Mouse (Mus musculus) ZHBTc4 (cell line): ENCODE results near the gene Gfod1.
A peak's percentile ranks its signal among the peaks of the same experiment; 100 is the strongest.

Source experiments
- DNase-seq: peaks from one replicate; pipeline ENCODE4 v3.0.0-alpha.2; 2011; ENCODE audit warnings: low read depth, low spot score

Gfod1 gene

GRCm38 (mm10) chr13:43203234-43203633 lies 100.7 kb downstream of the Gfod1 start:
- DNase-seq: no peak

GRCm38 (mm10) chr13:43202351-43202750 lies 101.6 kb downstream of the Gfod1 start:
- no peak for DNase-seq

GRCm38 (mm10) chr13:43201033-43201432 lies 102.9 kb downstream of the Gfod1 start:
- DNase-seq: peak; percentile 82

- DNase-seq: peak; percentile 48
These were observed 103.5 kb downstream of the Gfod1 start for GRCm38 (mm10) chr13:43200473-43200872.

- peak; percentile 82 for DNase-seq
These were observed 104.2 kb downstream of the Gfod1 start for GRCm38 (mm10) chr13:43199749-43200148.

- DNase-seq: no peak
These were observed 104.7 kb downstream of the Gfod1 start for GRCm38 (mm10) chr13:43199282-43199681.

GRCm38 (mm10) chr13:43197187-43197586 lies 106.8 kb downstream of the Gfod1 start:
- peak; percentile 86 for DNase-seq

- no peak for DNase-seq
These were observed 108.0 kb downstream of the Gfod1 start for GRCm38 (mm10) chr13:43196000-43196399.

GRCm38 (mm10) chr13:43193932-43194331 lies 110.0 kb downstream of the Gfod1 start:
- no peak for DNase-seq

GRCm38 (mm10) chr13:43193266-43193665 lies 110.7 kb downstream of the Gfod1 start:
- no peak for DNase-seq

GRCm38 (mm10) chr13:43191741-43192192 lies 112.2 kb downstream of the Gfod1 start:
- DNase-seq: peak; percentile 68

GRCm38 (mm10) chr13:43191290-43191689 lies 112.7 kb downstream of the Gfod1 start:
- no peak for DNase-seq

- peak; percentile 61 for DNase-seq
These were observed 116.2 kb downstream of the Gfod1 start for GRCm38 (mm10) chr13:43187736-43188135.

GRCm38 (mm10) chr13:43183248-43184055 lies 120.5 kb downstream of the Gfod1 start:
- peak; percentile 84 for DNase-seq

GRCm38 (mm10) chr13:43182465-43183201 lies 121.3 kb downstream of the Gfod1 start:
- DNase-seq: peak; percentile 82

- peak; percentile 80 for DNase-seq
These were observed 122.9 kb downstream of the Gfod1 start for GRCm38 (mm10) chr13:43181104-43181503.

- no peak for DNase-seq
These were observed 126.7 kb downstream of the Gfod1 start for GRCm38 (mm10) chr13:43177317-43177716.

- no peak for DNase-seq
These were observed 127.3 kb downstream of the Gfod1 start for GRCm38 (mm10) chr13:43176676-43177075.

GRCm38 (mm10) chr13:43173262-43173661 lies 130.7 kb downstream of the Gfod1 start:
- peak; percentile 83 for DNase-seq

GRCm38 (mm10) chr13:43172036-43172713 lies 131.8 kb downstream of the Gfod1 start:
- DNase-seq: peak; percentile 83

- DNase-seq: peak; percentile 97
These were observed 132.8 kb downstream of the Gfod1 start, which contains the start of gene Tbc1d7 for GRCm38 (mm10) chr13:43171020-43171710. Tbc1d7 (minus strand) TSS chr13:43171501.
